ENCODE assay signal across 8 mouse cellular contexts in genomic region chr5:3927801-3928689, GRCm38 (mm10). TPM values are rescaled to one million over a fixed set of nuclear protein-coding genes. Genes with fewer than 3 reads are reported as not detected.
DNase-seq lines count a peak whose midpoint lies in the region; ATAC-seq lines count a peak whose summit lies in the region.

Gene Akap9 (plus strand): TSS chr5:3928054.

- DNase-seq in R1 (ENCODE audit: low read depth, low spot score) = peak; percentile 87
- DNase-seq in cerebellum, postnatal 10 days = peak; percentile 86 to 89
- DNase-seq in frontal cortex, postnatal 14 days (ENCODE audit: low spot score in 2 of 2) = peak; percentile 14 to 54
- DNase-seq in layer of hippocampus, postnatal 36 days = peak; percentile 59 to 65
- DNase-seq in lung, postnatal 36 days = peak; percentile 68
- DNase-seq in retina, postnatal 1 day = peak; percentile 78
- peak; percentile 74 for DNase-seq in urinary bladder, adult 2 months (ENCODE audit: low spot score)

- H3K36me3 ChIP-seq in hindbrain, embryonic 13.5 days = no peaks in the 10 kb centered on the region

- ATAC-seq in hindbrain, embryonic 13.5 days (ENCODE audit: low FRiP score) = peak; percentile 85

- H3K9me3 ChIP-seq in hindbrain, embryonic 13.5 days = no peaks in the 10 kb centered on the region

- H3K27me3 ChIP-seq in hindbrain, embryonic 13.5 days = no peaks in the 10 kb centered on the region

- peaks cover 40% of the 10 kb centered on the region for H3K4me1 ChIP-seq in hindbrain, embryonic 13.5 days (replicated peaks)

- under 1% methylated on average over 69 of the region's 82 CpGs for WGBS in hindbrain, embryonic 13.5 days

- peak within 1 kb of the TSS; percentile 97 for H3K9ac ChIP-seq in hindbrain, embryonic 13.5 days

- peak within 1 kb of the TSS; percentile 77 for H3K4me2 ChIP-seq in hindbrain, embryonic 13.5 days

- H3K4me3 ChIP-seq in hindbrain, embryonic 13.5 days = peak within 1 kb of the TSS; percentile 91

- peak within 1 kb of the TSS; percentile 99 for H3K27ac ChIP-seq in hindbrain, embryonic 13.5 days

RNA-seq across cellular contexts. Expression of gene Akap9, which starts in this region (rescaled TPM):
- polyA plus RNA-seq in hindbrain, embryonic 13.5 days (2015; fragmentation: Nextera tagmentation; extraction: Ambion mirVana) = 407 and 411 TPM in 2 replicates
- total RNA-seq in layer of hippocampus, postnatal 36 days (2021) = 10 to 100 TPM; 69.9 to 72.0 TPM
- polyA plus RNA-seq in urinary bladder, adult 2 months (2012; rRNA removed) = 28.4 and 29.4 TPM in 2 replicates

Comparison
In these comparisons a context has a peak if more than half of its experiments do, and no peak if none do; other contexts are left out.
1. Peak in every context shown above with its lines: DNase-seq, ATAC-seq, H3K4me3 ChIP-seq and H3K27ac ChIP-seq.
2. RNA of gene Akap9 (polyA plus RNA-seq): 407 to 411 TPM in hindbrain, embryonic 13.5 days; 28.4 to 29.4 TPM in urinary bladder, adult 2 months; every median in the first group is over 10 times any median in the second.
3. DNase-seq: peak in every context shown above with its lines; median percentile 88 in cerebellum, postnatal 10 days; 87 in R1; 78 in retina, postnatal 1 day; 74 in urinary bladder, adult 2 months; 68 in lung, postnatal 36 days; 62 in layer of hippocampus, postnatal 36 days; 34 in frontal cortex, postnatal 14 days.